Mouse (Mus musculus): Measurements from ENCODE around the gene Stra6.

Gene Stra6

DNA sequence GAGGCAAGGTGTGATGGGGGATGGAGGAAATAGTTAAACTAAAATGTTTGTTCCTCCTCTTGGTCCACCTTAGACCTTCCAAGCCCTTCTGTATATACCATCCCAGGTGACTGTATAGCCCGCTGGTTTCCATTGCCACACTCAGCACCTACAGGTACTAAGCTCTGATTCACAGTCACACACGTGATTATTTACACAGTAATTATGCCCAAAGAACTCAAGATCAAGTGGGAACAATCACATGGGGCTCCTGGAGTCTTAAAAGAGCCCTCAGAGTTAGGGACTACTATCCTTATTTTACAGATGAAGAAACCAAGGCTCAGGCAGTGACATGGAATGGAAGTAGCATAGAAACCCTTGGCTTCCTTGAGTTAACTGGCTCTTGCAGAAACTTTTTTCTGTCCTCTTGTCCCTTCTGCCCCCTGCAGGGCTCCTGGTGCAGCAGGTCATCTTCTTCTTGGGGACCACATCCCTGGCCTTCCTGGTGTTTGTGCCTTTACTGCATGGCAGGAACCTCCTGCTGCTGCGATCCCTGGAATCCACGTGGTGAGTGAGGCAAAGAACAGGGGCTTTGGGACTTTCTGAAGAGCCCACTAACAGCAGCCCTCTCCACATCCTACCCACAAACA, 87.3 kb downstream of the Stra6 start:
- in situ Hi-C loops (cut with MboI; ENCODE audit: low pct_unique_long_range_greater_than_20kb in 1 of 2, low sequenced_read_pairs in 2 of 2, unreplicated experiment in 1 of 2), result no loop called here

DNA sequence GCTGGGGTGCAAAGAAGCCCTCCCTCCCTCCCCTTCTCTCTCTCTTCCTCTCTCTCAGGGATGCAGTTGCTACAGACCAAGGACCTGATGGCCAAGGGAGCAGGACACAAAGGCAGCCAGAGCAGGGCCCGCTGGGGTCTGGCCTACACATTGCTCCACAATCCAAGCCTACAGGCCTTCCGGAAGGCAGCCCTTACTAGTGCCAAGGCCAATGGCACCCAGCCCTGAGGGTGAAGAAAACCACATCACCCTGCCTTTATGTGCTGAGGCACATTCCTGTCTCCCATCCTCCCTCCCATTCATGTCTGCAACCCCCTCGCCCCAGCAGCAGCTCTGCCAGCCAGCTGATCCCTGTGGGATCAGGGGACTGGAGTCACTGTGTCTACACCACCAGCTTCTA, 89.5 kb downstream of the Stra6 start:
- in situ Hi-C loops (cut with MboI; ENCODE audit: low pct_unique_long_range_greater_than_20kb in 1 of 2, low sequenced_read_pairs in 2 of 2, unreplicated experiment in 1 of 2), result no loop called here

DNA sequence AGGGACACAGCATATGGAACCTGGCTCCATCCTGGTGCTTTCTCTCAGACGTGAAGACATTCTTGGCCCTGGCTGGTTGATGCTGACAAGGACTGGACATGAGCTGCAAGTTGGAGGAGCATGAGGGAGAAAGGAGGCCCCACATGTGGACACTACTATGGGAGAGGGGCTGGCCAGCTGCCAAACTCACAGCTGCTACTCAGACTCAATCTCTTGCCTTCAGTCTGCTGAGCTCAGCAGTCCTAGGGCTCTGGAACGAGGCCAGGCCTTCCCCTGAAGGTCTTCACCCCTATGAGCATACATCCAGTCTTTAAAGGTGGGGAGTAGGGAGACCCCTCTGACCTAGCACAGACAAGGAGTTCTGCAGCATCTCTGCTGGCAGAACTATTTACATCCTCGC, 91.8 kb downstream of the Stra6 start:
- in situ Hi-C loops (cut with MboI; ENCODE audit: low pct_unique_long_range_greater_than_20kb in 1 of 2, low sequenced_read_pairs in 2 of 2, unreplicated experiment in 1 of 2), result no loop called here

DNA sequence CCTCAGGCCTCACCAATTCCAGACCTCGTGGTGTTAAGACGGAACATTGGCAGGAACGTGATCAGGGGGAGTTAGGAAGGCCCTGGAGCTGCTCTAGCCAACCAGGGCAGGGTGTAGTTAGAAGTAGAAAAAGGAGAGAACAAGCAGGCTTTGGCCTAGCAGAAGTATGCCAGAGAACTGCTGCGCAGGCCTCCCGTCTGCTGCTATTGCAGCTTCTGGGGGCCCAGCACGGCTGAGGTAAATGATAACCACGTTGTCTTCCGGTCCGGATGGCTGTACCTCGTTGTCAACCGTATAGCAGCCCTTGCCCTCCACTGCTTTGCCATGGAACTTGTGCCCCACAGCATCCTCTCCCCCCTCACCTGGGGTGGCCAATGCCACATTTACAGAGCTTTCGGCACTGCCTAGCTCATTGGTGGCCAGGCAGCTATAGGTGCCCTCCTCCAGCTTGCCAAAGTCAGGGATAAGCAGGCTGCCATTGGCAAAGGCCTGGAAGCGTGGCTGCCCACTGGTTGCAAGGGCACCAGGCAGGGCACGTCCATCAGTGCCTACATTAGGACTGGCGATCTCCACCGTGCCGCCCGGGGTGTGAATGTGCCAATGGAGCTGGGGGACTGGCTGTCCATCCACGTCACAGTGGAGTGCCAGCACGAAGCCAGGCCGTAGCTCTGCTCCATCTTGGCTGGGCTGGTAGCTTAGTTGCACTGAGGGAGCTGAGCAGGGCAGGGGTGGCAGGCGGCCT, 93.4 kb downstream of the Stra6 start:
- in situ Hi-C loops (cut with MboI; ENCODE audit: low pct_unique_long_range_greater_than_20kb in 1 of 2, low sequenced_read_pairs in 2 of 2, unreplicated experiment in 1 of 2), result no loop called here

DNA sequence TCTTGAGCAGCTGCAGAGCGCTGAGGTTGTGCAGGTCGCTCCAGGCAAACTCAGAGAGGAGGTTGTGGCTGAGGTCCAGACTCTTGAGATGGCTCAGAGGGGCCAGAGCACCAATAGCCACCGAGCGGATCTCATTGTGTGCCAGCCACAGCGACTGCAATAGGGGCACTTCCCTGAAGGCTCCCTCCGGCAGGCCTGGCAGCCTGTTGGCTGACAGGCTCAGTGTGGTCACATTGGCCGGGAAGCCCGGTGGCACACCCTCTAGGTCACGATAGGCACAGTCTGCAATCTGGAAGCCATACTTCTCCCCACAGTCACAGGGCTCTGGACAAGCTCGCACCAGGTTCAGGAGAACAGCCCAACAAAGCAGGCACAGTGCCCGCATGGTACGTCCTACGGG, 94.2 kb downstream of the Stra6 start:
- in situ Hi-C loops (cut with MboI; ENCODE audit: low pct_unique_long_range_greater_than_20kb in 1 of 2, low sequenced_read_pairs in 2 of 2, unreplicated experiment in 1 of 2), result no loop called here

DNA sequence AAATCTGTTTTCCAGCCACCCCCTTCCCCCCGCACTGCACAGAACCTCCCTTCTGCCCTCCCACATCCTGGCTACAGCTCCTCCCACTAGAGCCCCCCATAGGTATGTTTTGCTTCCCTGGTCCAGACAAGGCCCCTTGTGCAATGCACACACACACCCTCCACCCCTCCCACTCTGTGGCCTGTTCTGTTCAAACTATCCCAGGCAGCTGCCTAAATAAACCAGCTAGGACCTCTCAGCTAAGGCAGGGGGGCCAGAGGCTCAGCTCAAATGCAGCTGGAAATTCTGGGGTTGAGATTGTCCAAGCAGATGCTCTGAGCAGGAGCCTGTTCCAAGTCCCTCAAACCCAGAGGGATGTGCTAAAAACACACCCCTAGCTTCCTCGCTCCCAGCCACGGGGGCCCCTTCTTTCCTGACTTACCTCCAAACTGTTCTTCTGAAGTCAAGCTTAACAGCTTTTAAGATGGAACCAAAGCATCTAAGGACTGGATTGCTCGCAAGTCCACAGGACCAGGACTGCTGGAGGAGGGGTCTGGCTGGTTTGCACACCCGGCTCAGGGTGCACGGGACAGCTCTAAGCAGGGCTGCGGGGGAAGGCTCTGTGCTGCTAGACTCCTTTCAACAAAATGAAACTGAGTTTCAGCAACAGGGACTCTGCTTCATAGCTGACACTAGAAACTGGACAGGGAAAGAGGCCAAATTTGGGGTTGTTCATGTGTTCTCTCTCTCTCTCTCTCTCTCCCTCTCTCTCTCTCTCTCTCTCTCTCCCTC, 95.1 kb downstream of the Stra6 start:
- in situ Hi-C loops (cut with MboI; ENCODE audit: low pct_unique_long_range_greater_than_20kb in 1 of 2, low sequenced_read_pairs in 2 of 2, unreplicated experiment in 1 of 2), result no loop called here

DNA sequence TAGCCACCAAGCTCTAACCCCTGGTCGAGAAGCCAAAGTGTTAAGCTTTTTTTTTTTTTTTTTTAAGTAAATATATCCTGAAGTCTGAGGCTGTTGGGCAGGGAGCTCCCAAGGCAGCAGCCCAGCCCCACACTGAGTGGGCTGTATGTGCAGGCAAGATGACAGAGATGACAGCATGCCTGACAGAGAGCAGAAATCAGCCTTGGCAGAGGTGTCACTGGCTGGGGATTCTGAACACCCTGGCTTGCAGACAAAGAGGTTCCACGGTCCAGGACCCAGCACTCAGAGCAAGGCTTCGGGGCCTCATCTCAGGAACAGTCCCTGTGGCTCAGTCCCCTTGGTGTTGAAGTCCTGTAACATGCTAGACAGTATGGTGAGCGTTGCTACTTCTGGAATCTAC, 96.3 kb downstream of the Stra6 start:
- in situ Hi-C loops (cut with MboI; ENCODE audit: low pct_unique_long_range_greater_than_20kb in 1 of 2, low sequenced_read_pairs in 2 of 2, unreplicated experiment in 1 of 2), result no loop called here

DNA sequence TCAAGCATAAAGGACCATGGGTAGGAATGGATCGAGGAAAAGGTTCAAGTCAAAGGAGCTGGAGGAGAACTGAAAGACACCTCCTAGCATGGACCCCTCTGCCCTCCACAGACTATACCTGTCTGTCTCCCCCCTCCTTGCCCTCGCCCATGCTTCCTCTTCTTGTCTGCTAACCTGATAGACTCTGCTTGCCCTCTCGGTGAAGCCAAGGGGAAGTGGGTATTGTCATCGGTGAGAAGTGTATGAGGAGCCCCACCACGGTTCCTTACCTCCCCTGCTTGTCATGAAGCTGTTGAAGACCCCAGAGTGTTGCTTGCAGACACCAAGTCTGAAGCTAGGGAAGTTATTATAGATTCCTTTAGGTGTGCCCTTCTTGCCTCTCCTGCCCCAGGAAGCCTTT, 96.7 kb downstream of the Stra6 start:
- in situ Hi-C loops (cut with MboI; ENCODE audit: low pct_unique_long_range_greater_than_20kb in 1 of 2, low sequenced_read_pairs in 2 of 2, unreplicated experiment in 1 of 2), result no loop called here

DNA sequence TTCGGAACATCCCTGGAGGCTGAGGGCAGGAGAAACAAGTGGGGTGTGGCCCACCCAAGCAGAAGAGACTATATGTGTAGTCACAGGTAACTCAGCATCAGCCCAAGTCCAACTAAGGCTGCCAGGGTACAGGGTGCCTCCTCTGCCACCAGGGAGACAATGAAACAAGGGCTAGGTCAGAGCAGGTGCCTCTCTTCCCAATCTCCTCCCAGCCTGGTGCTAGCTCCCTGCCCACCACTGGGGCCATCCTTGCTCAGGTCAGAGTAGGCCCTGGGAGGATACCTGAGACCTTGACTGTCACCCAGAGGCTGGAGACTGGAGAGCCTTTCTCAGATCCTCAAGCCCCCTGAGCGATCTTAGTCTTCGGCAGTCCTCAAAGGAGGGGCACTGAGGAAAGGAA, 98.6 kb downstream of the Stra6 start:
- in situ Hi-C loops (cut with MboI; ENCODE audit: low pct_unique_long_range_greater_than_20kb in 1 of 2, low sequenced_read_pairs in 2 of 2, unreplicated experiment in 1 of 2), result no loop called here

DNA sequence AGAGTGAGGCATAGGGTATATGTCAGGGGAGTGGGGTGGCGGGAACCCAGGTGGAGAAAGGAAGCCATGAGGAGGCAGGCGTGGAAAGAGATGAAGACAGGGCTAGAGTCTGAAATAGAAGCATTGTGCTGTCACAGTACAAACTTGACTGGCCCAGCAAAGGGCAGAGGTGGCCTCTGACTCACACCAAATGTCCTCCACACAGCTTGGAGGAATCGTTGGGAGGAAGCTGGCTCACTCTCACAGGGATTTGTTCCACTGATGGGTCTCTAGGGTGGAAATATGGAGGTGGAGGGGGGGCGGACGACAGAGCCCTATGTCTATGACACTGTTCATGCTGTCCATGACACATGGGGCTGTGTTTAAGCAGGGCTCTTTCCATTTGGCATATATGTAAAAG, 99.6 kb downstream of the Stra6 start:
- in situ Hi-C loops (cut with MboI; ENCODE audit: low pct_unique_long_range_greater_than_20kb in 1 of 2, low sequenced_read_pairs in 2 of 2, unreplicated experiment in 1 of 2), result no loop called here

DNA sequence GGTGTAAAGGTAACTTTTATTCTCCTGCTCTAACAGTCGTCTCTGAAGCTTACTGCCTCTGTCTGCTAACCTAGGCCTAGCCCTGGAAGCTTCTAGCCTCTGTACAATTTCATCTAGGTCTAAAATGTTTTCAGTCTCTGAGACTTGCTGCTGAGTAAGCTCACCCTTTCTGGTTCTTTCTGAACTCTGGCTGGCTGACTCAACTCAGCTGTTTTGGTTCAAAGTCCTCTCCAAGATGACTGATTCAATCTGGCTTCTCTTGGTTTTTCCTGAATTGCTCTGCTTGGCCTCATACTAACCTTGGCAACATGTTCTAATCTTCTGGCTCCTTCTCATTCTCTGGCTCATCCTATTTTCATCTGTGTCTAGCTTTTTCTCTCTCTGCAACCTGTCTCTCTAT, 102.2 kb downstream of the Stra6 start:
- in situ Hi-C loops (cut with MboI; ENCODE audit: low pct_unique_long_range_greater_than_20kb in 1 of 2, low sequenced_read_pairs in 2 of 2, unreplicated experiment in 1 of 2), result no loop called here

DNA sequence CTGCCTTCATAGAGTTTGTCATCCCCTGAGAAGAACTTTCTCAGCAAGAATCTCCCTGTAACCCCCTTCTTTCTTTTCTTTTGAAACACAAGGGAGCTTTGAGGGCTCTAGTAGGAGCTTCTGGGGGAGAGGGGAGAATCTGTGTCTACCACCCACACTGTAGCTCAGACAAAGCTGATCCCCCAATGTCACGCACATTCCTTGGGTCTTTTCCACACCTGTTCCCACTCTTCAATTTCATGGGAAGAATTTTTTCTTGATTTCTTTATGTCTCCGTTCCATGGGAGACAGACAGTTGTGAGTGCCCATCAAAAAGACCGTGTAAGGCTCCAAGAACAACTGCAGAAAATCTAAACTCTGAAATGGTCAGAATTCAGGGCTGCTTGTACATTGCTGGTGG, 105.3 kb downstream of the Stra6 start:
- in situ Hi-C loops (cut with MboI; ENCODE audit: low pct_unique_long_range_greater_than_20kb in 1 of 2, low sequenced_read_pairs in 2 of 2, unreplicated experiment in 1 of 2), result no loop called here

DNA sequence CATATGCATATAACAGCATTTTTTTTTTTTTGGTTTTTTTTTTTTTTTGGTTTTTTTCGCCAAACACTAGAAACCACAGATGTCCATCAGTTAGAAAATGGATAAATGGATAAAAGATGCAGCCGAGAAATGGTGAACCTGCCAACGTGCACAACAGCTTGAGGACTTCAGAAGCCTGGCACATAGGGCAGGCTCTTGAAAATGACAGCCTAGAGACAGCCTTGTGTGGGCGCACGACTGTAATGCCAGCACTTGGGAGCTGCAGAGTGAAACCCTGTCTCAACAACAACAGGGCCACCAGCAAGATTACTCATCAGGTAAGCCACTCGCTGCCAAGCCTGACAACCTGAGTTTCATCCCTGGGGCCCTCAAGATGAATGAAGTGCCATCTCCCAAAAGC, 105.8 kb downstream of the Stra6 start:
- in situ Hi-C loops (cut with MboI; ENCODE audit: low pct_unique_long_range_greater_than_20kb in 1 of 2, low sequenced_read_pairs in 2 of 2, unreplicated experiment in 1 of 2), result no loop called here

DNA sequence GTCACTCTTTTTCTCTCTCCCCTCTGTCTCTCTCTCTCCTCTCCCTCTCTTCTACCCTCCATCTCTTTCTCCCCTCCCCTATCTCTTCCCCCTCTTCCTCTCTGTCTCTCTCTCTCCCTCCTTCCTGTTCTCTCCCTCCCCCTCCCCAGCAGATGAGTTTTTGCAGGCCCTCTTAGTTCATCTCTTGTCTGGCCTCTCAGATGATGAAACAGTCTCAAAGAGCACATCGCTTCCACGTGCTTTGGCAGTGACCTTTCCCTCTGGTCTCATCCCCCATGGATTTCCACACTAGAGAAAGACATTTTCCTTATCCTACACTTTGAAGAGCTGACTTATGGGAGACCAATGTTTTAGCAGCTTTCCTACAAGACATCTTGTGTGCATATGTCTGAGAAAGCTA, 109.3 kb downstream of the Stra6 start:
- in situ Hi-C loops (cut with MboI; ENCODE audit: low pct_unique_long_range_greater_than_20kb in 1 of 2, low sequenced_read_pairs in 2 of 2, unreplicated experiment in 1 of 2), result no loop called here

DNA sequence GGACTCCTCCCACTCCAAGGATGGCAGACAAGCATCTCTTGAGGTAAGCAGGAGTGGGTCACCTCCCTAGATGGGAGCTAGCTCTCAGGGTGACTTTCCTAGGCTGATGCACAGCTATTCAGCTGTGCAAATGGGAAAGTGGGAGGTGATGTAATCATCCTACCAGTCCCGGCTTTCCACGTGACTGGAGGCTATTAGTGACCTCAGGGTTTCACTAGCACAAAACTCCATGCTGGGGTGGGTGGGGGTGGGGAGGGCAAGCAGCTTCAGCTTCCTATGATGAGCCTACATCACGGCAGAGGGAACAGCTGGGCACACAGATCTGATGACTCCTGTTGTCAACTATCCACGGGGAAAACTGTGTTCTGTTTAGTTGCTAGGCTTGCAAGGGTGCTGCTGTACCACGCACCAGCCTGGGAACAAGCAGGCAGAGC, 111.2 kb downstream of the Stra6 start:
- in situ Hi-C loops (cut with MboI; ENCODE audit: low pct_unique_long_range_greater_than_20kb in 1 of 2, low sequenced_read_pairs in 2 of 2, unreplicated experiment in 1 of 2), result no loop called here

DNA sequence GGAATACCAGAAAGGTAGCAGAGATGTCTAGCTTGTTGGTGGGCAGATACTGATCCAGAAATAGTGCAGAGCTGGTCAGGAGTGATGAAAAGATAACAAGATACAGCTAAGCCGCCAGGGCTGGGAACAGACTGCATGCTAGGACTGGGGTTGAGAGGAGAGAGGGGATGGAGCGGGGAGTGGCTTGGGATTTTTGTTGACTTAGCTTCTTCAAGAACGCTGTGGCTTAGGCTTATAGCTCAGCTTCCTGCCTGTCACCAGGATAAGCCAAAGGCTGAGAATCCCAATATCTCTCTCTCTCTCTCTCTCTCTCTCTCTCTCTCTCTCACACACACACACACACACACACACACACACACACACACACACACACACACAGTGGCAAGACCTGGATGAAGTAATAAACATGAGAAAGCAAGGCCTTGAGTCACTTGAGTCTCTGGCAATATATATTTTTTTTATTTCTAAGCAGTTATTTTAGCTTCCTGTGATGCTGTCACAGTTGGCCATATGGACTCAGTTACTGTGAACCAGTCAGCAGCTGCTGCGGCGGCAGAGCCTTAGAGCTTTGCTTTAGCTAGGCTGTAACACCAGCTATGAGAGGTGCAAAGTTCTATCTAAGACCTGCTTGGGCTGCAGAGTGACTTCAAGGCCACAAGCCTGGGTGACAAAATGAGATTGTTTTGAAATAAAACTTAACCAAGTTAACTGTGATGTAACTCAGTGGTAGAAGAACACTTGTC, 112.3 kb downstream of the Stra6 start:
- in situ Hi-C loops (cut with MboI; ENCODE audit: low pct_unique_long_range_greater_than_20kb in 1 of 2, low sequenced_read_pairs in 2 of 2, unreplicated experiment in 1 of 2), result no loop called here

DNA sequence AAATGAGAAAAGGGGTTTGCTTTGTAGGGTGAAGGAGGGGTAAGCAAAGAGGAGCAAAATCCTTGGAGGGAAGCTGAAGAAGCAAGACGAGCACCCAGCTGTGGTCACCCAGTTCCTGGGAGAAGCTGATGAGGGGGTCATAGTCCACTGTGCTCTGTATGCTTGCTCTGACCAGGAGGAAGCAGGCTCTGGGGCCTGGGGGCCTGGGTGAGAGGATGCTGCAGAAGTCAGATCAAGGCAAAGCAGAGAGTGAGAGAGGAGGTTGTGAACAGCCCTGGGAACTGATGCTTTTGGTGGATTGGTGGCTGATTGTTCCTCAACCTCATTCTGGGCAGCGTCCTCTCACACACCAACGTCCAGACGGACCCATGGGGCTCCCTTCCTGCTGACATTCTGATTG, 113.6 kb downstream of the Stra6 start:
- in situ Hi-C loops (cut with MboI; ENCODE audit: low pct_unique_long_range_greater_than_20kb in 1 of 2, low sequenced_read_pairs in 2 of 2, unreplicated experiment in 1 of 2), result no loop called here

DNA sequence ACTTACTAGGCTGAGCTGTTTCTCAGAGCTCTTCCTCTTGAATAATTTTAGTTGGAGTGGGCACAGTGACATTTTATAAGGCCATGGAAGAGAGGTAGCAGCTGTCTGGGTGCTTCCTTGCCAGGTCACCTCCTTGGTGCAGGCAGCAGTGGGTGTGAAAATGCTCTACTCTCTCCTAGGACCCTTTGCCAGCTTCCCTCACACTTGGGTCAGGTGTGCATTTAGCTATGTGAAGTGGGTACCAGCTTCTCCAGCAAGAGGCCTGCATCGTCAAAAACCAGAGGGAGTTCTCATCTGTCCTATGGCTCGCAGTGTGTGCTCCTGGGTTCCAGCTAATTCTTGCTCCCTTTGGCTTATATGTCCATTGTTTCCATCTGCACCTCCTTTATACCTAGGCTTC, 115.8 kb downstream of the Stra6 start:
- in situ Hi-C loops (cut with MboI; ENCODE audit: low pct_unique_long_range_greater_than_20kb in 1 of 2, low sequenced_read_pairs in 2 of 2, unreplicated experiment in 1 of 2), result no loop called here

DNA sequence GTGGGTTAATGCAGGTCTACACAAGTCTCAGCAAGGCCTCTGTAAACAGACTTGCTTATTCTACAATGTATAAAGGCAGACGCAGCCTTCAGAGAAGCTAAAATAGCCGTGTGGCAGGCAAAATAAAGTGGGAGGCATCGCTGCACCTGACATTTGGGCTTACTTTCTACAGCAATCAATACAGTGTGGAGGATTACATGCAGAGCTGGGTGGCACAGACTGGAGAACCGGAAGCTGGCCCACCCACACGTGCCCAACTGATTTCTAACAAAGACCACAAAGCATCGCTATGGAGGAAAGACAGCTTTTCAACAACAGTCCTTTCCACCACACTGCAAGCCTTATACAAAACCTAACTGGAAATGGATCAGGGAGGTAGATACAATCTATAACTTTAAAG, 120.9 kb downstream of the Stra6 start:
- in situ Hi-C loops (cut with MboI; ENCODE audit: low pct_unique_long_range_greater_than_20kb in 1 of 2, low sequenced_read_pairs in 2 of 2, unreplicated experiment in 1 of 2), result no loop called here
